Comparison of ENCODE assay signal across 11 mouse cellular contexts in genomic region chr13:101068489-101068888, GRCm38 (mm10).
DNase-seq lines count a peak whose midpoint lies in the region; ATAC-seq and TF ChIP-seq lines count a peak whose summit lies in the region.
"Had no signal": no experiment of that assay in that cellular context is flagged by ENCODE, and none has a peak within 500 bp of the region (broad histone marks: within the 10 kb centered on the region; RNA-seq: fewer than 3 reads in every experiment).

No protein-coding gene starts in this region.

- no peaks in the 10 kb centered on the region for H3K9me3 ChIP-seq in liver, postnatal 0 days (ENCODE audit: low read length)
- no peaks in the 10 kb centered on the region for H3K9me3 ChIP-seq in forebrain, postnatal 0 days (ENCODE audit: low read length)
- H3K9me3 ChIP-seq: heart, embryonic 15.5 days; liver, embryonic 12.5 days had no signal

- no peaks in the 10 kb centered on the region for H3K27me3 ChIP-seq in liver, postnatal 0 days (ENCODE audit: insufficient read depth, low read length)
- no peaks in the 10 kb centered on the region for H3K27me3 ChIP-seq in forebrain, postnatal 0 days (ENCODE audit: insufficient read depth, low read length)
- H3K27me3 ChIP-seq: CH12.LX; heart, embryonic 15.5 days; liver, embryonic 12.5 days had no signal

- H3K27ac ChIP-seq in gastrocnemius, adult 2 months: no peak overlapping the region
- H3K27ac ChIP-seq in liver, postnatal 0 days (ENCODE audit: low read depth): no peak overlapping the region
- no peak overlapping the region for H3K27ac ChIP-seq in forebrain, postnatal 0 days (ENCODE audit: low read depth, low read length)
- H3K27ac ChIP-seq: heart, embryonic 15.5 days; liver, embryonic 12.5 days had no signal

- 67% methylated on average over 6 of the region's 6 CpGs for WGBS in liver, postnatal 0 days (ENCODE audit: insufficient replicate concordance)
- WGBS in forebrain, postnatal 0 days: 51% methylated on average over 6 of the region's 6 CpGs

- no peak overlapping the region for H3K9ac ChIP-seq in liver, postnatal 0 days (replicated peaks)
- H3K9ac ChIP-seq in forebrain, postnatal 0 days: no peak overlapping the region
- H3K9ac ChIP-seq: heart, embryonic 15.5 days; liver, embryonic 12.5 days had no signal

- no peaks in the 10 kb centered on the region for H3K36me3 ChIP-seq in liver, postnatal 0 days (replicated peaks; ENCODE audit: insufficient read depth, low read length)
- no peaks in the 10 kb centered on the region for H3K36me3 ChIP-seq in forebrain, postnatal 0 days (ENCODE audit: insufficient read depth)
- H3K36me3 ChIP-seq: heart, embryonic 15.5 days; liver, embryonic 12.5 days had no signal

- TF ChIP-seq EP300 in liver, postnatal 0 days (IDR thresholded peaks at IDR 0.05; ENCODE audit: low read depth): no peak

- H3K4me1 ChIP-seq in liver, postnatal 0 days (ENCODE audit: insufficient read depth): no peaks in the 10 kb centered on the region
- H3K4me1 ChIP-seq in forebrain, postnatal 0 days (ENCODE audit: insufficient read depth): no peaks in the 10 kb centered on the region
- H3K4me1 ChIP-seq: heart, embryonic 15.5 days; liver, embryonic 12.5 days had no signal

- no peak for DNase-seq in gastrocnemius, adult 2 months
- no peak for DNase-seq in gastrocnemius, adult 8-10 months (ENCODE audit: low spot score in 2 of 2)
- DNase-seq in liver, postnatal 0 days: no peak
- no peak for DNase-seq in liver
- DNase-seq in cerebellum, adult 9-11 months: peak; percentile 16
- peak; percentile 60 for DNase-seq in forebrain, postnatal 0 days
- no peak for DNase-seq in thymus, postnatal 25 days
- no peak for DNase-seq in urinary bladder, adult 18-20 months (ENCODE audit: low spot score in 2 of 2)

- no peak for ATAC-seq in liver, postnatal 0 days
- ATAC-seq in forebrain, postnatal 0 days: peak; percentile 80
- ATAC-seq: liver, embryonic 12.5 days had no signal

- intact Hi-C loops in gastrocnemius, adult 2 months (cut with DNase I): no loop called here

- H3K4me2 ChIP-seq in liver, postnatal 0 days (ENCODE audit: low read depth, low read length): no peak overlapping the region
- no peak overlapping the region for H3K4me2 ChIP-seq in forebrain, postnatal 0 days (ENCODE audit: low read depth)
- H3K4me2 ChIP-seq: heart, embryonic 15.5 days; liver, embryonic 12.5 days had no signal

- no peak overlapping the region for H3K4me3 ChIP-seq in gastrocnemius, adult 2 months
- H3K4me3 ChIP-seq in liver, postnatal 0 days (ENCODE audit: low read depth, low read length): no peak overlapping the region
- no peak overlapping the region for H3K4me3 ChIP-seq in forebrain, postnatal 0 days (ENCODE audit: low read depth, low read length)
- H3K4me3 ChIP-seq: heart, embryonic 15.5 days; liver, embryonic 12.5 days had no signal

- TF ChIP-seq CTCF in gastrocnemius, adult 2 months (IDR thresholded peaks at IDR 0.05): peak; percentile 7; the same call in 1 of the 2 replicates
- TF ChIP-seq CTCF in liver, postnatal 0 days (IDR thresholded peaks at IDR 0.05; ENCODE audit: low read depth): 0 out of 2 replicates have a peak, but pooled peaks have one; percentile 10
- peak; percentile 63 for TF ChIP-seq CTCF in forebrain, postnatal 0 days (IDR thresholded peaks at IDR 0.05; ENCODE audit: low read depth)

Comparison
In these comparisons a context has a peak if more than half of its experiments do, and no peak if none do; other contexts are left out.
1. DNase-seq: peak in cerebellum, adult 9-11 months (single experiment) and forebrain, postnatal 0 days (single experiment); none in gastrocnemius, adult 2 months (single experiment), gastrocnemius, adult 8-10 months (0 of 2), liver, postnatal 0 days (single experiment), liver (single experiment), thymus, postnatal 25 days (single experiment) and urinary bladder, adult 18-20 months (0 of 2).
2. CTCF ChIP-seq: peak in every context shown above with its lines; median percentile 63 in forebrain, postnatal 0 days; 10 in liver, postnatal 0 days; 7 in gastrocnemius, adult 2 months.